Mouse (Mus musculus) midbrain, postnatal 0 days (tissue): ENCODE measurements at regions not wholly inside any gene's neighbourhood (a gene's known extent, or its start where the extent isn't known, plus 50 kb on each side); places are given as distances from the start of the nearest gene placed in this dataset.
A peak's percentile ranks its signal among the peaks of the same experiment; 100 is the strongest.

Source experiments
- ATAC-seq: fragments of 200-750 bp; cut with Nextera tagmentation; 2 replicates; pipeline ENCODE4 v1.8.0; 2017; ENCODE audit warnings: moderate number of reproducible peaks, mild to moderate bottlenecking, moderate TSS enrichment, moderate library complexity; ENCODE audit not compliant: low FRiP score
- DNase-seq: peaks from one replicate; pipeline ENCODE4 v3.0.0-alpha.2; 2015; ENCODE audit warnings: low spot score
- H3K27ac ChIP-seq: fragments of 300-500 bp; sonication (generic); 2 replicates; pipeline ENCODE4 v1.5.1; 2014; ENCODE audit warnings: low read depth, mild to moderate bottlenecking, low read length, mixed read lengths
- H3K27me3 ChIP-seq: fragments of 300-500 bp; sonication (generic); 2 replicates; pipeline ENCODE4 v1.6.1; 2014; ENCODE audit warnings: low read length, control low read depth, mixed read lengths; ENCODE audit not compliant: insufficient read depth
- H3K36me3 ChIP-seq: fragments of 300-500 bp; sonication (generic); 2 replicates; pipeline ENCODE4 v1.6.1; 2014; ENCODE audit warnings: low read length, control low read depth, mixed read lengths; ENCODE audit not compliant: insufficient read depth
- H3K4me1 ChIP-seq: fragments of 300-500 bp; sonication (generic); 2 replicates; pipeline ENCODE4 v1.6.1; 2014; ENCODE audit warnings: mild to moderate bottlenecking, control low read depth, antibody characterized with exemption, low read length, mixed read lengths; ENCODE audit not compliant: insufficient read depth
- H3K4me2 ChIP-seq: fragments of 300-500 bp; sonication (generic); 2 replicates; pipeline ENCODE4 v1.6.1; 2014; ENCODE audit warnings: low read depth, mild to moderate bottlenecking, low read length, mixed read lengths; ENCODE audit not compliant: poor library complexity, severe bottlenecking
- H3K4me3 ChIP-seq: fragments of 300-500 bp; sonication (generic); 2 replicates; pipeline ENCODE4 v1.5.1; 2014; ENCODE audit warnings: low read depth, mild to moderate bottlenecking, low read length, moderate library complexity
- H3K9ac ChIP-seq: fragments of 300-500 bp; sonication (generic); replicated peaks from 2 replicates; pipeline ENCODE4 v1.6.1; 2014; ENCODE audit warnings: mild to moderate bottlenecking, low read length, moderate library complexity, mixed read lengths; ENCODE audit not compliant: poor library complexity, severe bottlenecking
- H3K9me3 ChIP-seq: fragments of 300-500 bp; sonication (generic); 2 replicates; pipeline ENCODE4 v1.6.1; 2016; ENCODE audit warnings: low read length, control low read depth
- CTCF ChIP-seq: IDR thresholded peaks from 2 replicates; pipeline ENCODE4 v1.5.1; 2016; ENCODE audit warnings: antibody characterized with exemption, mild to moderate bottlenecking
- WGBS: fragments of 180-500 bp; shearing (Covaris S2); extraction: QIAGEN DNeasy Blood & Tissue Kit; methylation state at CpG from one replicate; pipeline ENCODE4 v1.1.7; 2014; 5-methylcytosine and 5-hydroxymethylcytosine counted together

DNA sequence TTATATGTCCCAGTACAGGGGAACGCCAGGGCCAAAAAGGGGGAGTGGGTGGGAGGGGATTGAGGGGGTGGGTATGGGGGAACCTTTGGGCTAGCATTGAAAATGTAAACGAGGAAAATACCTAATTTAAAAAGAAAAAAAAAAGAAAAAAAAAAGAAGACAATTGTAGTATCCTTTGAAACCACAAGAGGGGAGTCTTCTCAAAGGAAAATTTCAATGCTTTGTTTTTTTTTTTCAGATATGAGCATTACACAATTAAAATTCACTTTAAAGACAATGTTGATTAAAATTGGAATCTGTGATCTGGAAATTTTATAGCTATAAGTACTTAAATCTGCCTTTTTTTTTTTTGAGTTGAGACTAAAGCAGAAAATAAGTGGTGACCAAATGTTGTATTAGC lies 255.8 kb upstream of the Tecrl start:
- no peak overlapping the region for H3K4me2 ChIP-seq
- no peak for DNase-seq

DNA sequence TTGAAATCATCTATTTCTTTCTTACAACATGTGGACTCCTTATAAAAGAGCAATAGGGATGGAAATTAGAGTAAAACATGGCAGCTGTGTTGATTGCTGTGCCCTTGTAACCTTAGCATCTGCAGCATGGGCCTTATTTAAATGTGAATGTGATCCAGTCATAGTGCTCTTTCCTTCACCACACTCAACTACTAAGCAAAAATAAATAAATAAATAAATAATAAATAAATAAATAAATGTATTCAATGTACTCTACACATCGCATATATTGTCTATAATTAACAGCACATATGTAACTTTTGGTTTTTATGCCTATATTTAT lies 238.3 kb upstream of the Tecrl start:
- DNase-seq (no peak), ATAC-seq (no peak)
- H3K4me2 ChIP-seq = no peak overlapping the region
- no peaks in the 10 kb centered on the region for H3K9me3 ChIP-seq
- TF ChIP-seq CTCF = no peak
- H3K36me3 ChIP-seq = no peaks in the 10 kb centered on the region
- H3K4me1 ChIP-seq = no peaks in the 10 kb centered on the region
- no peak overlapping the region for H3K9ac ChIP-seq
- no peak overlapping the region for H3K27ac ChIP-seq
- WGBS = 85% methylated on average over 1 of the region's 1 CpGs
- no peaks in the 10 kb centered on the region for H3K27me3 ChIP-seq
- H3K4me3 ChIP-seq = no peak overlapping the region

More for the DNA sequence above, 255.8 kb upstream of the Tecrl start:
- ATAC-seq = no peak
- no peaks in the 10 kb centered on the region for H3K36me3 ChIP-seq
- no peak overlapping the region for H3K27ac ChIP-seq
- WGBS = 37% methylated on average over 2 of the region's 2 CpGs
- peak; percentile 64 for TF ChIP-seq CTCF
- no peaks in the 10 kb centered on the region for H3K27me3 ChIP-seq
- H3K9ac ChIP-seq = no peak overlapping the region
- H3K9me3 ChIP-seq = no peaks in the 10 kb centered on the region
- no peak overlapping the region for H3K4me3 ChIP-seq
- H3K4me1 ChIP-seq = no peaks in the 10 kb centered on the region

DNA sequence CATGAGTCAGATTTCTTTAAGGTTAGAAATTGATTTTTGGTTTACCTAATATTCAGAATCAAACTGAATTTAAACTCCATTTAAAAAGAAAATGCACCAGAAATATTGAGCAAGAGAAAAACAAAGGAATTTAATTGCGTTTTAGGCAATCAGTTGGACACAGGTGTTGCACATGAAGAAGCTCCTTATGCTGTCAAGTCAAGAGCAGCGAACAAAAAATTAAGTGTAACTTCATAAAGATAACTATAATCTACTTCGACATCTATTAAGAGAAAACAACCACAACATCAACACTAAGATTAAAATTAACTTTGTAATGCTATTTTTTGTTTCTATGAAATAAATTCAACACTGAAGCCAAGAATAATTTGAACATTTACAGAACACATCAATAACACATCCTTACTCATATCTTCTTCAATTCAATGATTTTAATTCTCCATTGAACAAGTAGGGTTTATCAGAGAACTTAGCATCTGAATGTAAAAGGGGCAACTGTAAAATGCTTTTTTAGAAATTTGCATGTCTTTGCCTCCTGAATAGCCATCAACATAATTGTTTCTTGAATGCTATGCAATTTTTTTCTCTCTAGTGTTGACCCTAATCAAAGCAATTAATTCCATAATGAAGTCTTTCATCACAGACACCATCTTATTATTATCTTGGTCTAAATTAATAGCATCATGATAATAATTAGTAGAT lies 237.7 kb upstream of the Tecrl start:
- Histone ChIP-seq H3K4me1 (no peaks in the 10 kb centered on the region), H3K36me3 (no peaks in the 10 kb centered on the region), H3K9me3 (no peaks in the 10 kb centered on the region), H3K4me3 (no peak overlapping the region), H3K27ac (no peak overlapping the region), H3K27me3 (no peaks in the 10 kb centered on the region), H3K4me2 (no peak overlapping the region), H3K9ac (no peak overlapping the region)
- 96% methylated on average over 3 of the region's 3 CpGs for WGBS
- no peak for ATAC-seq
- no peak for DNase-seq
- no peak for TF ChIP-seq CTCF
